Mouse (Mus musculus) hindbrain, postnatal 0 days (tissue): ENCODE results near the gene Ap1b1. TPM values are rescaled to one million over a fixed set of nuclear protein-coding genes. Genes with fewer than 3 reads are reported as not detected.

Experiments used
- ATAC-seq: fragments of 200-750 bp; cut with Nextera tagmentation; 2 replicates; pipeline ENCODE4 v1.8.0; 2017; ENCODE audit warnings: mild to moderate bottlenecking, moderate TSS enrichment, moderate library complexity
- DNase-seq: peaks from one replicate; pipeline ENCODE4 v3.0.0-alpha.2; 2015; ENCODE audit warnings: low spot score
- H3K27ac ChIP-seq: fragments of 300-500 bp; sonication (generic); 2 replicates; pipeline ENCODE4 v1.5.1; 2014; ENCODE audit warnings: mild to moderate bottlenecking
- H3K27me3 ChIP-seq: fragments of 300-500 bp; sonication (generic); 2 replicates; pipeline ENCODE4 v1.6.1; 2014; ENCODE audit warnings: low read length, mixed read lengths; ENCODE audit not compliant: insufficient read depth
- H3K36me3 ChIP-seq: fragments of 300-500 bp; sonication (generic); 2 replicates; pipeline ENCODE4 v1.6.1; 2014; ENCODE audit warnings: low read length, mixed read lengths; ENCODE audit not compliant: insufficient read depth
- H3K4me1 ChIP-seq: fragments of 300-500 bp; sonication (generic); 2 replicates; pipeline ENCODE4 v1.6.1; 2014; ENCODE audit warnings: antibody characterized with exemption, low read length, mixed read lengths; ENCODE audit not compliant: insufficient read depth
- H3K4me2 ChIP-seq: fragments of 300-500 bp; sonication (generic); 2 replicates; pipeline ENCODE4 v1.6.1; 2014; ENCODE audit warnings: low read depth, mild to moderate bottlenecking, low read length, moderate library complexity, mixed read lengths
- H3K4me3 ChIP-seq: fragments of 300-500 bp; sonication (generic); 2 replicates; pipeline ENCODE4 v1.5.1; 2014; ENCODE audit warnings: low read length
- H3K9ac ChIP-seq: fragments of 300-500 bp; sonication (generic); replicated peaks from 2 replicates; pipeline ENCODE4 v1.6.1; 2014; ENCODE audit warnings: mild to moderate bottlenecking, low read length, moderate library complexity, mixed read lengths
- H3K9me3 ChIP-seq: fragments of 300-500 bp; sonication (generic); 2 replicates; pipeline ENCODE4 v1.6.1; 2016; ENCODE audit warnings: low read length, mixed read lengths
- CTCF ChIP-seq: IDR thresholded peaks from 2 replicates; pipeline ENCODE4 v1.5.1; 2016; ENCODE audit warnings: antibody characterized with exemption, control low read depth, low read depth
- WGBS: fragments of 180-500 bp; shearing (Covaris S2); extraction: QIAGEN DNeasy Blood & Tissue Kit; methylation state at CpG from one replicate; pipeline ENCODE4 v1.1.7; 2014; 5-methylcytosine and 5-hydroxymethylcytosine counted together
- polyA plus RNA-seq: library from polyadenylated mRNA; unstranded; fragments of >200 nt; fragmentation: Nextera tagmentation; extraction: Ambion mirVana; gene quantifications from 2 replicates; pipeline ENCODE4 v1.2.1, GENCODE M21; 2015
- total RNA-seq: library from RNA; depleted of rRNA; stranded (reverse); fragments of >200 nt; gene quantifications from 2 replicates; pipeline ENCODE4 v1.2.3, GENCODE M21; 2014

Ap1b1 gene
- total and polyA plus RNA-seq, 2 experiments from 2014 or later: 89.1 to 141 TPM

DNA sequence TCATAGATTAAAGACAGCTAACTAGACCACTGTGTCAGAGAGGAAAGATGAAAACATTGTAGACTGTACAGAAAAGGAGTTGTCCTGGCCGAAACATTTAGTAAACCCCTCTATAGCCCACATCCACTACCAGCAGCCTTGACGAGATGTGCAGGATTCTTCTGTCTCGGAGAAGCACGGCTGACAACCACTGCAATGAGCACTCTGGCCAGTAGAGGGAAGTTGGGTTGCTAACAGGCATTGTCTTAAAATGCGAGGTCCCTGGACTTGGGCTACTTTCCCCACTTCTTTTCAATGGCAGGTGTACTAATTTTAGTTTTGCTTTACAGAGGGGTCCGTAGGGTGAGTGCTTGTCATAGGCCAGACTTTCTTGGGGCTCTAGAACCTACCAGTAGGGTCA lies 30.9 kb downstream of the Ap1b1 start:
- peaks cover 68% of the 10 kb centered on the region for H3K36me3 ChIP-seq
- H3K9me3 ChIP-seq: no peaks in the 10 kb centered on the region
- H3K4me3 ChIP-seq: no peak overlapping the region
- H3K9ac ChIP-seq: no peak overlapping the region
- peak; percentile 64 for TF ChIP-seq CTCF
- no peaks in the 10 kb centered on the region for H3K4me1 ChIP-seq
- WGBS: 61% methylated on average over 6 of the region's 6 CpGs
- H3K4me2 ChIP-seq: no peak overlapping the region
- H3K27ac ChIP-seq: no peak overlapping the region
- ATAC-seq (no peak), DNase-seq (peak; percentile 46)
- H3K27me3 ChIP-seq: no peaks in the 10 kb centered on the region

DNA sequence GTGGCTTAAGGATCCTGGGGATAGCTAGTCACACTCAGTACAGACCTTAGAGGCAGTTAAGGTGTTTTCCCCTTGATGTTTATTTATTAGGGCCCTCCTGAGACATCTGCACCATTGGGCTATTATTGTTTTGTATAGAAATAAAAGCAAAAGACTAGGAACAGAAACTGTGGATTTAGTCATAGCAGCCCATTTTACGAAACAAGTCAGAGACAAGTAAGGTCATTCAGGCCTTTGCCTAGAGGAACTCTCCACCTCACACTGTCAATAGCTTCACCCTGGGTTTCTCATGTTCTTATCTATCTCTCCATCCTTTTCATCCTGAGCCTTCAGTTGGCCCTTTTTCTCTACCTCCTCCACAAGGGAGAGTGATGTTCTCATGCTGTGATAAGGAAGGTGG lies 38.5 kb downstream of the Ap1b1 start:
- no peak overlapping the region for H3K27ac ChIP-seq
- TF ChIP-seq CTCF: no peak
- no peaks in the 10 kb centered on the region for H3K9me3 ChIP-seq
- no peak overlapping the region for H3K4me2 ChIP-seq
- no peaks in the 10 kb centered on the region for H3K27me3 ChIP-seq
- DNase-seq (no peak), ATAC-seq (no peak)
- H3K4me3 ChIP-seq: no peak overlapping the region
- 92% methylated on average over 1 of the region's 1 CpGs for WGBS
- H3K36me3 ChIP-seq: peaks cover 71% of the 10 kb centered on the region
- H3K9ac ChIP-seq: no peak overlapping the region
- no peaks in the 10 kb centered on the region for H3K4me1 ChIP-seq

DNA sequence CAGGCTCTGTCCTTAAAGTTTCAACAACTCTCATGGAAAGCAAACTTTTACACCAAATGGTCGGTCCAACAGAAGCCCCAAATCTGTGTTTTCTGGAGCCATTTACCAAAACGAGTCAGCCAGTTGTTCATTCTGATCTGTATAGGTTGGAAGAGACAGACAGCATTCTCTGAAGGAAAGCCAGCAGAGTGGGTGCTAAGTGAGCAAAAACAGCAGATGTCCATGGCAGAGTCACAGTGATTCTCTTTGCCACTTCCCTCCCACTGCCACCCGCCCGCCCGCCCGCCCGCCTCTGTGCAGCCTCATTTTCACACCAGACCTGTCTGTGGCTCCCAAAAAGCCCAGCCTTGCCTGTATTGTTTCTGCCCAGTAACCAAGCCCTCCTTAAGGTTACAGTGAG lies 41.6 kb downstream of the Ap1b1 start:
- Histone ChIP-seq H3K9ac (no peak overlapping the region), H3K4me3 (no peak overlapping the region), H3K27me3 (no peaks in the 10 kb centered on the region), H3K27ac (no peak overlapping the region), H3K4me2 (no peak overlapping the region), H3K36me3 (peaks cover 76% of the 10 kb centered on the region), H3K9me3 (no peaks in the 10 kb centered on the region), H3K4me1 (no peaks in the 10 kb centered on the region)
- WGBS: 91% methylated on average over 7 of the region's 7 CpGs
- ATAC-seq: no peak
- no peak for TF ChIP-seq CTCF
- DNase-seq: no peak

DNA sequence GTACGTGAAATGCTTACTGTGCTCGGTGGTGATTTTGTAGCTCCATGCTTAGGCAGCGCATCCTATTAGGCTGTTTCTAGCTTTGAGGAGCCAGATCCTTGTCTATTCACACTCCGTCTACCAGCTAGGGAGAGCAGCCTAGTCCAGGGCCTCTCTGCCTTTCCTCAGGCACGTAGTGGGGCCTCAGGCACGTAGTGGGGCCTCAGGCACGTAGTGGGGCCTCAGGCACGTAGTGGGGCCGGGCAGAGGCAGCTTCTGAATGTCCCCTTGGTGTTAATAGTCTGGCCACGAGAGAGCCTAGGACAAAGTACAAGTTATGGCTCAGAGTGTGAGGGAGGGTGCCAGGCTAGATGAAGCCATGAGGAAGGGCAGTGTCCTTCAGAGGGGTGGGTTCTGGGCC lies 46.1 kb downstream of the Ap1b1 start:
- ATAC-seq (no peak), DNase-seq (no peak)
- no peaks in the 10 kb centered on the region for H3K4me1 ChIP-seq
- H3K4me2 ChIP-seq: no peak overlapping the region
- H3K4me3 ChIP-seq: no peak overlapping the region
- H3K27me3 ChIP-seq: no peaks in the 10 kb centered on the region
- no peak for TF ChIP-seq CTCF
- H3K36me3 ChIP-seq: peaks cover 78% of the 10 kb centered on the region
- H3K9me3 ChIP-seq: no peaks in the 10 kb centered on the region
- H3K9ac ChIP-seq: no peak overlapping the region
- WGBS: 93% methylated on average over 10 of the region's 10 CpGs
- H3K27ac ChIP-seq: no peak overlapping the region

DNA sequence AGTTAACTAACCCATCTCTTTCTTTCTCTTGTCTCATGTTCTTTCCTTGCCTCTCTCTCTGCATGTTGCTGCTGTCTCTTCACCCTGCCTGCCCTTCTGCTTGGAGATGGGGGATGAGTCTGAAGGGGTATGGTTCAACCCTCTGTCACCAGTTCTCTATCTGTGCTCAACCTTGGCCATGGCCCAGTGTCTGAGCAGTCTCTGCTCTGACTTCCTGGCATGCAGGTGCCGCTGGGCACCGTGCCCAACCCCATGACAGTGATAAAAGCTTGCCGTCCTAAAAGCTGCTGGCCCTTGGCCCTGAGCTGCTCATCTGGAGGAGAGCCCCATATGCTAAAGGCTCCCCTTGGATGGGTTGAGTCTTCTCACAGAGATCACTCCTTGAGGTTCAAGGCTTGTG lies 46.5 kb downstream of the Ap1b1 start:
- peaks cover 77% of the 10 kb centered on the region for H3K36me3 ChIP-seq
- H3K27me3 ChIP-seq: no peaks in the 10 kb centered on the region
- H3K4me2 ChIP-seq: no peak overlapping the region
- H3K9ac ChIP-seq: no peak overlapping the region
- no peak overlapping the region for H3K4me3 ChIP-seq
- H3K4me1 ChIP-seq: no peaks in the 10 kb centered on the region
- no peak for TF ChIP-seq CTCF
- ATAC-seq: no peak
- no peak overlapping the region for H3K27ac ChIP-seq
- WGBS: 75% methylated on average over 3 of the region's 3 CpGs
- no peaks in the 10 kb centered on the region for H3K9me3 ChIP-seq
- peak; percentile 34 for DNase-seq

DNA sequence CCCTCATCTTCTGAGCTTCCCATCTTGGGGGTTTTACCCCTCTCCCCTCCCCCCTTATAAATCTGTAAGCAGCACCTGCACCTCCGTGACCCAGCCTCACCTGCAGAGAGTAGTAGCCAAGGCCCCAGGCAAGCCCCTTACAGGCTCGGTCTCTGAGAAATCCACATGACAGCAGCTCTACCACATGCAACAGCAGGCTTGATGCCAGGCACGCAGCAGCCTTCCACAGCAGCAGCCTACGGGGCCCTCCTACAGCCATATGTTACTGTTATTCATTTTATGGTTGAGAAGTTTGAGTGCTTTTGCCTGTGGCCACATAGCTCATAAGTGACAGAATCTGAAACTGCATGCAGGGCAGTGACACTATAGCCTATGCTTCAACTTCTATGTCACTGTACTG lies 48.8 kb downstream of the Ap1b1 start:
- no peak overlapping the region for H3K9ac ChIP-seq
- no peak overlapping the region for H3K4me2 ChIP-seq
- ATAC-seq (peak; percentile 35), DNase-seq (peak; percentile 67)
- H3K27ac ChIP-seq: no peak overlapping the region
- H3K36me3 ChIP-seq: peaks cover 71% of the 10 kb centered on the region
- no peaks in the 10 kb centered on the region for H3K9me3 ChIP-seq
- no peak for TF ChIP-seq CTCF
- H3K27me3 ChIP-seq: no peaks in the 10 kb centered on the region
- no peaks in the 10 kb centered on the region for H3K4me1 ChIP-seq
- H3K4me3 ChIP-seq: no peak overlapping the region
- WGBS: 65% methylated on average over 4 of the region's 4 CpGs

DNA sequence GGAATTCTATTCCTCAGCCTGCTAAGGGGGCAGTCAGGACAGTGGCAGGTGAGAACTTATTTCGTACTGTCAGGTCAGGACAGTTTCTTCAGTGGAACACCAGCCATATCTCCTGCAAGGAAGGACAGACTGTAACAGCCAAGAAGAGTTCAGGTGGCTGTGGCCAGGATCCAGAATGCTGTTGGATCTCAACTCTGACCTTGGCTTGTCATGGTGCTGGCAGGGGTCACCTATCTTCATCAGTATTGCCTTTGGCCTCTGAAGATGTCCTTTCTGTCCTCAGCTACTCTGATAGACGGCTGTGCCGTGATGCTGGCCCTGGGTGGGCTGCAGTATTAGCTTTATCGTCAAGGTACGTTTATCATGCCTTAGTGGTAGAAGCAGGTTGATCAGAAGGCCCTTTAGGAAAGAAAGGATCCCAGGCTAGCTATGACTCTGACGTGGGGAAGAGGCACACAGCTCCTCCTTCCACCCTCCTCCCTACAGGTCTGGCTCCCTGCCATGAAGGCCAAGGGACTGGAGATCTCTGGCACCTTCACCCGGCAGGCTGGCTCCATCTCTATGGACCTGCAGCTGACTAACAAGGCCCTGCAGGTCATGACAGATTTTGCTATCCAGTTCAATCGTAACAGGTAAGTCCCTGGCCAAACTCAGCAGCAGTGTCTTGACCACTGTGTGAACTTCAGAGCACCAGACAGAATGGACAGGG lies 50.7 kb downstream of the Ap1b1 start:
- no peak for ATAC-seq
- Histone ChIP-seq H3K27ac (no peak overlapping the region), H3K4me1 (no peaks in the 10 kb centered on the region), H3K4me3 (no peak overlapping the region), H3K9me3 (no peaks in the 10 kb centered on the region), H3K36me3 (peaks cover 75% of the 10 kb centered on the region), H3K9ac (no peak overlapping the region), H3K4me2 (no peak overlapping the region), H3K27me3 (no peaks in the 10 kb centered on the region)
- TF ChIP-seq CTCF: no peak
- 82% methylated on average over 8 of the region's 8 CpGs for WGBS
- DNase-seq: no peak
